Mouse (Mus musculus) kidney, adult 2 months (tissue): Measurements from ENCODE around the gene Rad51c. TPM values are rescaled to one million over a fixed set of nuclear protein-coding genes. Genes with fewer than 3 reads are reported as not detected.
"Not testable (repeated sequence)": the region's sequence is repeated elsewhere in the genome, so short reads cannot be mapped to it uniquely, and the experiment has no call there.

Source experiments
- DNase-seq: peaks from one replicate; pipeline ENCODE4 v3.0.0; 2021
- H3K27ac ChIP-seq: fragments of 200-500 bp; 2 replicates; pipeline ENCODE4 v1.5.1; 2012; ENCODE audit warnings: low read depth, low read length, control low read depth, inconsistent platforms; ENCODE audit not compliant: insufficient read depth
- H3K27me3 ChIP-seq: fragments of 200-500 bp; replicated peaks from 2 replicates; pipeline ENCODE4 v1.6.1; 2012; ENCODE audit warnings: mild to moderate bottlenecking, moderate library complexity, low read length, inconsistent platforms; ENCODE audit not compliant: control insufficient read depth, insufficient read depth
- H3K36me3 ChIP-seq: fragments of 200-500 bp; 2 replicates; pipeline ENCODE4 v1.6.1; 2012; ENCODE audit warnings: mild to moderate bottlenecking, moderate library complexity, low read length, inconsistent platforms; ENCODE audit not compliant: control insufficient read depth, insufficient read depth
- H3K4me1 ChIP-seq: fragments of 200-500 bp; 2 replicates; pipeline ENCODE4 v1.6.1; 2011; ENCODE audit warnings: low read length; ENCODE audit not compliant: control insufficient read depth, insufficient read depth
- H3K4me3 ChIP-seq: fragments of 200-500 bp; 2 replicates; pipeline ENCODE4 v1.5.1; 2011; ENCODE audit warnings: mild to moderate bottlenecking, low read depth, low read length, control low read depth; ENCODE audit not compliant: insufficient read depth
- CTCF ChIP-seq: fragments of 200-500 bp; conservative IDR thresholded peaks from 2 replicates; pipeline ENCODE4 v1.5.1; 2011; ENCODE audit warnings: low read depth, mild to moderate bottlenecking, control low read depth, low read length, moderate library complexity, mixed read lengths; ENCODE audit not compliant: insufficient read depth, insufficient read length
- POLR2A ChIP-seq: fragments of 200-500 bp; IDR thresholded peaks from one replicate; pipeline ENCODE4 v1.6.1; 2011; ENCODE audit warnings: low read depth, low read length, control low read depth
- WGBS: fragments of 180-500 bp; shearing (Covaris S2); methylation state at CpG from one replicate; pipeline ENCODE4 v1.1.7; 2018; 5-methylcytosine and 5-hydroxymethylcytosine counted together
- polyA plus RNA-seq: library from polyadenylated mRNA; depleted of rRNA; stranded (reverse); fragments of >200 nt; gene quantifications from 2 replicates; pipeline ENCODE4 v1.2.3, GENCODE M21; 2012

The Rad51c gene
- polyA plus RNA-seq, 1 experiment: 0.77 TPM

- Histone ChIP-seq H3K4me3 (no peak overlapping the region), H3K27me3 (no peaks in the 10 kb centered on the region), H3K4me1 (no peaks in the 10 kb centered on the region; the same call in 1 of the 2 replicates), H3K36me3 (no peaks in the 10 kb centered on the region), H3K27ac (no peak overlapping the region)
- TF ChIP-seq CTCF (no peak), POLR2A (no peak)
- no peak for DNase-seq
- 68% methylated on average over 10 of the region's 10 CpGs for WGBS
Measured at GRCm38 (mm10) chr11:87439796-87440420, 35.2 kb upstream of the Rad51c start.

GRCm38 (mm10) chr11:87436326-87437232, 31.8 kb upstream of the Rad51c start:
- no peaks in the 10 kb centered on the region for H3K36me3 ChIP-seq
- no peak overlapping the region for H3K27ac ChIP-seq
- no peaks in the 10 kb centered on the region for H3K27me3 ChIP-seq
- TF ChIP-seq POLR2A: no peak
- no peak for TF ChIP-seq CTCF
- no peaks in the 10 kb centered on the region for H3K4me1 ChIP-seq
- no peak for DNase-seq
- no peak overlapping the region for H3K4me3 ChIP-seq
- 68% methylated on average over 5 of the region's 5 CpGs for WGBS

DNA sequence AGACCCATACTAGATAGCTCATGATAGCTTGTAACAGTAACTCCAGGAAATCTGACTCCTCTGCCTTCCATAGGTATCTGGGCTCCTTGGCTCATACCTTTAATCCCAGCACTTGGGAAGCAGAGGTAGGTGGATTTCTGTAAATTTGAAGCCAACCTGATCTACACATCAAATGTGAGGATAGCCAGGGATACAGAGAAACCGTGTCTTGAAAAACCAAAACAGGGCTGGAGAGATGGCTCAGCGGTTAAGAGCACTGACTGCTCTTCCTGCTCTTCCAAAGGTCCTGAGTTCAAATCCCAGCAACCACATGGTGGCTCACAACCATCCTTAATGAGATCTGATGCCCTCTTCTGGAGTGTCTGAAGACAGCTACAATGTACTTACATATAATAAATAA, 30.4 kb upstream of the Rad51c start:
- H3K27ac ChIP-seq, H3K4me3 ChIP-seq, H3K27me3 ChIP-seq, H3K36me3 ChIP-seq, H3K4me1 ChIP-seq, DNase-seq: not testable (repeated sequence)
- WGBS: 89% methylated on average over 2 of the region's 2 CpGs

DNA sequence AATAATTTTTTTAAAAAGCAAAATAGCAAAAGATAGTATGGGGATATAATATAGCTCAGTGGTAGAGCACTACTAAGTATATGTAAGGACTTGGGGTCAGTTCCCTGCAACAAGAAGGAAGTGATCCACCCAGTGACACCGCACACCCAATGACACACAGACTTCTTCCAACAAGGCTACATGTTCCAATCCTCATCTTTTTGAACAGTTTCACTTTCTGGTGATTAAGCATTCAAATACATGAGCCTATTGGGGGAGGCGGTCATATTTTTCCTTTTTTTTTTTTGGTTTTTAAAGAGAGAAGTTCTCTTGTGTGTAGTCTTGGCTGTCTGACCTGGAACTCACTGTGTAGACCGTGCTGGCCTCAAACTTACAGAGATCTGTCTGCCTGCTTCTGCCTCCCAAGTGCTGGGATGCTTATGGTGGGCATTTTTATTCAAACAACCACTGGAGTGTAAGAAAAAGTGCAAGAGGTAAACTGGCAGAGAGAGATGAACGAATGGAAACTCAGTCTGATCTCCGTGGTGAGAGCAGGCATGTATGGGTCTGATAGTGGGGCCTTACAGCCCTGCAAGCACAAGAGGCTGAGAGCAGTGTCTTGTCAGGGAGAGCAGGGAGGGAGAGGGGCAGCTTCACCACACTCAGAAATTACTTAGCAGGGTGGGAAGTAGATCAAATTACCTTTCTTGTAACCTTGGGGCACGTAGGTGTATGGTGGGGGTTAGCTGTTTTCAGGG, 28.3 kb upstream of the Rad51c start:
- 65% methylated on average over 6 of the region's 6 CpGs for WGBS
- no peak for TF ChIP-seq CTCF
- TF ChIP-seq POLR2A: no peak
- H3K4me1 ChIP-seq: no peaks in the 10 kb centered on the region
- DNase-seq: no peak
- H3K27me3 ChIP-seq: no peaks in the 10 kb centered on the region
- H3K27ac ChIP-seq: no peak overlapping the region
- H3K36me3 ChIP-seq: no peaks in the 10 kb centered on the region
- H3K4me3 ChIP-seq: no peak overlapping the region

DNA sequence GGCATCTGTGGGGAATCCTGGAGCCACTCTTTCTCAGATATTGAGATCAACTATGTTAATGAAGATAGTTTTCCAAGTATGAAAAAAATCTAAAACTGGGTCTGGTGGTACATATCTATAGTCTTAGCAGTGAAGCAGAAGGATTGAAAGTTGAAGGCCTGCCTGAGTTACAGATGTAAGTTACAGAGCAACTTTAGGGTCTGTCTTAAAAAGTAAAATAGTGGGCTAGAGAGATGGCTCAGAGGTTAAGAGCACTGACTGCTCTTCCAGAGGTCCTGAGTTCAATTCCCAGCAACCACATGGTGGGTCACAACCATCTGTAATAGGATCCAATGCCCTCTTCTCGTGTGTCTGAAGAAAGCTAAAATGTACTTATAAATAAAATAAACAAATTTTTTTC, 27.7 kb upstream of the Rad51c start:
- Histone ChIP-seq H3K27ac (no peak overlapping the region), H3K4me1 (no peaks in the 10 kb centered on the region), H3K4me3 (no peak overlapping the region), H3K27me3 (no peaks in the 10 kb centered on the region), H3K36me3 (no peaks in the 10 kb centered on the region)
- TF ChIP-seq CTCF (no peak), POLR2A (no peak)
- no peak for DNase-seq
- WGBS: 79% methylated on average over 1 of the region's 1 CpGs

GRCm38 (mm10) chr11:87431813-87432212, 27.1 kb upstream of the Rad51c start:
- 95% methylated on average over 8 of the region's 8 CpGs for WGBS
- not testable (repeated sequence) for H3K4me3 ChIP-seq, H3K27ac ChIP-seq, H3K36me3 ChIP-seq, DNase-seq, H3K27me3 ChIP-seq, H3K4me1 ChIP-seq

DNA sequence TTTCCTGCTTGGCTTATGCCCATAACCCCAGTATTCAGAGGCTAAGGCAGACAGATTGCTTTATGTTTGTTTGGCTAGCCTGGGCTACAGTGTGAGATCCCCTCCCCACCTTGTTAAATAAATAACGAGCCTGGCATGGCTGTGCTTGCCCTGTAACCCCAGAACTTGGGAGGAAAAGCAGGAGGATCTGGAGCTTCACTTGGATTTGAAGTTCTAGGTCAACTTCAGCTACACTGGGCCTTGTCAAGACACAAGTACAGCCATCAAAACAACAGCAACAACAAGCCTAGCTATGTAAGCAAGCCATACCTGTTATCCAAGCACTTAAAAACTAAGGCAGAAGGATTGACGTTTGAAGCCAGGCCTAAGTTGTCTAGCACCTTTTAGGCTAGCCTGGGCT, 25.6 kb upstream of the Rad51c start:
- DNase-seq: no peak
- TF ChIP-seq POLR2A: no peak
- no peak for TF ChIP-seq CTCF
- Histone ChIP-seq H3K4me1 (no peaks in the 10 kb centered on the region), H3K27me3 (no peaks in the 10 kb centered on the region), H3K36me3 (no peaks in the 10 kb centered on the region), H3K4me3 (no peak overlapping the region), H3K27ac (no peak overlapping the region)
- WGBS: 73% methylated on average over 2 of the region's 2 CpGs
